Mouse (Mus musculus) E14TG2a.4 (cell line): ENCODE measurements around the gene Zcchc3.
A peak's percentile ranks its signal among the peaks of the same experiment; 100 is the strongest.

Experiments used
- H3K27me3 ChIP-seq: 2 replicates; pipeline ENCODE4 v1.6.1; 2014; ENCODE audit warnings: low read length, control low read depth; ENCODE audit not compliant: insufficient read depth
- H3K36me3 ChIP-seq: 2 replicates; pipeline ENCODE4 v1.6.1; 2014; ENCODE audit warnings: low read length, control low read depth; ENCODE audit not compliant: insufficient read depth
- H3K4me1 ChIP-seq: replicated peaks from 2 replicates; pipeline ENCODE4 v1.6.1; 2014; ENCODE audit warnings: low read depth, low read length, control low read depth
- H3K4me3 ChIP-seq: replicated peaks from 2 replicates; pipeline ENCODE4 v1.5.1; 2014; ENCODE audit warnings: mild to moderate bottlenecking, low read length
- H3K9me3 ChIP-seq: 2 replicates; pipeline ENCODE4 v1.6.1; 2014; ENCODE audit warnings: low read length, control low read depth
- CTCF ChIP-seq: conservative IDR thresholded peaks from 2 replicates; pipeline ENCODE4 v1.5.1; 2014; ENCODE audit warnings: low read length
- NANOG ChIP-seq: IDR thresholded peaks from 2 replicates; pipeline ENCODE4 v1.6.1; 2014; ENCODE audit warnings: borderline replicate concordance, low read length, mixed read lengths
- POU5F1 ChIP-seq: IDR thresholded peaks from 2 replicates; pipeline ENCODE4 v1.6.1; 2014; ENCODE audit warnings: low read length, borderline replicate concordance

The Zcchc3 gene

GRCm38 (mm10) chr2:152412526-152413157 is 2.2 kb downstream of the Zcchc3 start:
- Histone ChIP-seq H3K9me3 (peaks cover 20% of the 10 kb centered on the region), H3K4me3 (peak overlapping the region; percentile 92), H3K27me3 (no peaks in the 10 kb centered on the region), H3K4me1 (peaks cover 45% of the 10 kb centered on the region), H3K36me3 (peaks cover 13% of the 10 kb centered on the region)
- TF ChIP-seq POU5F1: no peak
- TF ChIP-seq NANOG: no peak
- TF ChIP-seq CTCF: no peak

- Histone ChIP-seq H3K9me3 (peaks cover 13% of the 10 kb centered on the region), H3K4me3 (peak overlapping the region; percentile 92), H3K27me3 (no peaks in the 10 kb centered on the region), H3K4me1 (peaks cover 52% of the 10 kb centered on the region), H3K36me3 (peaks cover 13% of the 10 kb centered on the region)
- TF ChIP-seq POU5F1 (no peak), NANOG (no peak), CTCF (no peak)
These were observed 3.4 kb downstream of the Zcchc3 start for GRCm38 (mm10) chr2:152411471-152411870.

GRCm38 (mm10) chr2:152410971-152411371 is 3.9 kb downstream of the Zcchc3 start:
- Histone ChIP-seq H3K4me3 (peak overlapping the region; percentile 92), H3K27me3 (no peaks in the 10 kb centered on the region), H3K4me1 (peaks cover 55% of the 10 kb centered on the region), H3K9me3 (peaks cover 8% of the 10 kb centered on the region), H3K36me3 (peaks cover 13% of the 10 kb centered on the region)
- no peak for TF ChIP-seq NANOG
- no peak for TF ChIP-seq POU5F1
- no peak for TF ChIP-seq CTCF

- Histone ChIP-seq H3K4me1 (peaks cover 60% of the 10 kb centered on the region), H3K4me3 (peak overlapping the region; percentile 92), H3K9me3 (no peaks in the 10 kb centered on the region), H3K36me3 (peaks cover 13% of the 10 kb centered on the region), H3K27me3 (no peaks in the 10 kb centered on the region)
- no peak for TF ChIP-seq POU5F1
- no peak for TF ChIP-seq CTCF
- no peak for TF ChIP-seq NANOG
These were observed 5.0 kb downstream of the Zcchc3 start for GRCm38 (mm10) chr2:152409781-152410180.

DNA sequence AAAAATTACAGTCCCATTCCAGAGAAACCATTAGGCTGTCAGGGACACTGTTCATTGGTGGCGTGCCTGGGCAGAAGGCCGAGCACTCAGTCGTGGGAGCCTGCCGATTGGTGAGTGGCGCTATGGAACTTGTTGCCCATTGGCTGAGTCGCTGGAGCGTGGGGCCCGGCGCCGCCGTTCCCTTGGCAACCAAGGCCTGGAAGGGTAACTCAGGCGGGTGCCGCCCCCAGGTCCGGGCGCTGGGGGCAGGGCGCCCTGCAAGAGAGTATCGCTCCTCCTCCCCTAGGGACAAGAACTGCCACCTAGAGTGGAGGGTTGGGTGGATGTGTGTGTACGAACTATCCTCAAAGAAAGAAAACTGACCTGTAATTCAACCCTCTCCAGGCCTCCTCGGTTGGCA is 8.7 kb downstream of the Zcchc3 start:
- Histone ChIP-seq H3K27me3 (no peaks in the 10 kb centered on the region), H3K4me3 (peak overlapping the region; percentile 57), H3K4me1 (peaks cover 67% of the 10 kb centered on the region), H3K9me3 (no peaks in the 10 kb centered on the region), H3K36me3 (no peaks in the 10 kb centered on the region)
- TF ChIP-seq POU5F1 (no peak), NANOG (no peak), CTCF (no peak)

- peaks cover 64% of the 10 kb centered on the region for H3K4me1 ChIP-seq
- H3K36me3 ChIP-seq: peaks cover 18% of the 10 kb centered on the region
- no peaks in the 10 kb centered on the region for H3K9me3 ChIP-seq
- TF ChIP-seq CTCF (no peak), POU5F1 (no peak), NANOG (no peak)
- peak overlapping the region; percentile 91 for H3K4me3 ChIP-seq
- H3K27me3 ChIP-seq: no peaks in the 10 kb centered on the region
These were observed 15.7 kb downstream of the Zcchc3 start for GRCm38 (mm10) chr2:152399122-152399542.

GRCm38 (mm10) chr2:152398691-152399090 is 16.1 kb downstream of the Zcchc3 start:
- H3K27me3 ChIP-seq: no peaks in the 10 kb centered on the region
- peaks cover 22% of the 10 kb centered on the region for H3K36me3 ChIP-seq
- H3K4me3 ChIP-seq: peak overlapping the region; percentile 91
- no peaks in the 10 kb centered on the region for H3K9me3 ChIP-seq
- H3K4me1 ChIP-seq: peaks cover 64% of the 10 kb centered on the region
- TF ChIP-seq CTCF: no peak
- no peak for TF ChIP-seq POU5F1
- no peak for TF ChIP-seq NANOG

DNA sequence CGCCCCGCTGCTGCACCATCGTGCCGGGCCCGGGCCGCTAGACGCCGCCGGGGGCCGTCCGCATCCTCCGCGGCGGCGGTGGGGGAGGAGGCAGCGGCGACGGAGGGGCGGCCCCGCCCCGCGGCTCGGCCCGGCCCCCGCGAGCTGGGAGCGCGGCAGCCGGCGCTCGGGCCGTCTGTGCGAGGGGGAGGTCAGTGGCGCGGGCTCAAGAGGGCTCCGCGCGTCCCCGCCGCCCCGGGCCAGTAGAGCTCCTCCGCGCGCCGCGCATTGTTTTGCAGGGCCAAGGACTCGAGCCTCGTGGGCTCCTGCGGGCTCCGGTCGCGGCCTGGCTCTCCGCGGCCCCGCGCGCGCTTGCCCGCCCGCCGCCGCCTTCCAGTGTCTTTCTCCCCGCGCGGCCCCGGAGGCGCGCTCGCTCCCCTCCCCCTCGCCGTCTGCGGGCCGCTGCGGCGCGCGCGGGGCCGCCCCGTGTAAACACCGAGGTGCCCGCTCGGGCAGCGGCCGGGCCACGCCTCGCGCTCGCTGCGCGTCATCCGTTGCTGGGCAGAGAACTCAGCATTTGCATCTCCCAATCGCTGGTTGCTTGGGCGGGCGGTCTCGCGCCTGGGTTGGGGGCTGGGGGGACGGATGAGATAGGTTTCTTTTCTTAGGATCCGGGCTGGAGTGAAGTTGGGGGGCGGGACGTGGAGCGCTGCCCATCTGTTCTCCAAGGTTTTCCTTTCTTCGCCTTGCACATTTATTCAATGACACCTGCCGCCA is 17.0 kb downstream of the Zcchc3 start, which contains the start of gene Sox12:
Gene Sox12, minus strand, starts transcription at position 384 of the 756 bp plus-strand sequence.
- no peak for TF ChIP-seq NANOG
- TF ChIP-seq CTCF: no peak
- no peak for TF ChIP-seq POU5F1
- H3K9me3 ChIP-seq: no peaks in the 10 kb centered on the region
- H3K27me3 ChIP-seq: no peaks in the 10 kb centered on the region
- peak within 1 kb of the TSS; percentile 91 for H3K4me3 ChIP-seq
- H3K4me1 ChIP-seq: peaks cover 65% of the 10 kb centered on the region
- peaks cover 23% of the 10 kb centered on the region for H3K36me3 ChIP-seq
